Mouse (Mus musculus): ENCODE measurements around the gene Dgkg.

Dgkg gene

GRCm38 (mm10) chr16:22656533-22657444 is at the start of gene Dgkg:
Gene Dgkg (minus strand): TSS chr16:22657221.
- DNase-seq (ENCODE audit: low read depth), result no peak

GRCm38 (mm10) chr16:22704946-22705345 is 47.9 kb upstream of the Dgkg start:
- no peak for DNase-seq (ENCODE audit: low read depth)

GRCm38 (mm10) chr16:22704136-22704535 is 47.1 kb upstream of the Dgkg start:
- DNase-seq (ENCODE audit: low read depth), result no peak

GRCm38 (mm10) chr16:22698846-22699760 is 42.1 kb upstream of the Dgkg start:
- no peak for DNase-seq (ENCODE audit: low read depth)

- DNase-seq (ENCODE audit: low read depth), result no peak
Measured at GRCm38 (mm10) chr16:22698101-22698500, 41.1 kb upstream of the Dgkg start.

- no peak for DNase-seq (ENCODE audit: low read depth)
Measured at GRCm38 (mm10) chr16:22689622-22690021, 32.6 kb upstream of the Dgkg start.

- no peak for DNase-seq (ENCODE audit: low read depth)
Measured at GRCm38 (mm10) chr16:22687711-22688230, 30.8 kb upstream of the Dgkg start.

GRCm38 (mm10) chr16:22683605-22684004 is 26.6 kb upstream of the Dgkg start:
- DNase-seq (ENCODE audit: low read depth), result no peak

GRCm38 (mm10) chr16:22682727-22683126 is 25.7 kb upstream of the Dgkg start:
- no peak for DNase-seq (ENCODE audit: low read depth)

- no peak for DNase-seq (ENCODE audit: low read depth)
Measured at GRCm38 (mm10) chr16:22679641-22680040, 22.6 kb upstream of the Dgkg start.

GRCm38 (mm10) chr16:22674636-22675035 is 17.6 kb upstream of the Dgkg start:
- no peak for DNase-seq (ENCODE audit: low read depth)

GRCm38 (mm10) chr16:22674164-22674563 is 17.1 kb upstream of the Dgkg start:
- no peak for DNase-seq (ENCODE audit: low read depth)

- DNase-seq (ENCODE audit: low read depth), result no peak
Measured at GRCm38 (mm10) chr16:22664033-22664432, 7.0 kb upstream of the Dgkg start.

- no peak for DNase-seq (ENCODE audit: low read depth)
Measured at GRCm38 (mm10) chr16:22663136-22663535, 6.1 kb upstream of the Dgkg start.

GRCm38 (mm10) chr16:22661076-22661475 is 4.1 kb upstream of the Dgkg start:
- DNase-seq (ENCODE audit: low read depth), result no peak

- no peak for DNase-seq (ENCODE audit: low read depth)
Measured at GRCm38 (mm10) chr16:22657874-22658789, 1.1 kb upstream of the Dgkg start.

GRCm38 (mm10) chr16:22655812-22656211 is 1.2 kb downstream of the Dgkg start:
- no peak for DNase-seq (ENCODE audit: low read depth)

- no peak for DNase-seq (ENCODE audit: low read depth)
Measured at GRCm38 (mm10) chr16:22655223-22655622, 1.8 kb downstream of the Dgkg start.

GRCm38 (mm10) chr16:22654477-22654835 is 2.6 kb downstream of the Dgkg start:
- no peak for DNase-seq (ENCODE audit: low read depth)

GRCm38 (mm10) chr16:22653817-22654476 is 3.1 kb downstream of the Dgkg start:
- no peak for DNase-seq (ENCODE audit: low read depth)

- DNase-seq (ENCODE audit: low read depth), result no peak
Measured at GRCm38 (mm10) chr16:22651244-22651643, 5.8 kb downstream of the Dgkg start.

All from c-Kit-positive CD71-positive TER-119-negative erythroid progenitor cells, embryonic 14.5 days (primary cell).